Mouse (Mus musculus): ENCODE results near the gene Ccndbp1. TPM values are rescaled to one million over a fixed set of nuclear protein-coding genes. Genes with fewer than 3 reads are reported as not detected.

Ccndbp1 gene
- polyA plus RNA-seq, 1 experiment from 2014 or later: 37.3 TPM

- no peak for ATAC-seq (ENCODE audit: insufficient number of reproducible peaks, low FRiP score, low TSS enrichment, low read depth)
- Histone ChIP-seq H3K9me3 (no peaks in the 10 kb centered on the region), H3K27ac (no peak overlapping the region), H3K4me1 (no peaks in the 10 kb centered on the region), H3K4me2 (no peak overlapping the region), H3K9ac (no peak overlapping the region), H3K36me3 (no peaks in the 10 kb centered on the region), H3K4me3 (no peak overlapping the region), H3K27me3 (no peaks in the 10 kb centered on the region)
- 43% methylated on average over 5 of the region's 5 CpGs for WGBS
These were observed 32.9 kb downstream of the Ccndbp1 start for GRCm38 (mm10) chr2:121041098-121041497.

GRCm38 (mm10) chr2:121045653-121046052 is 37.5 kb downstream of the Ccndbp1 start:
- no peaks in the 10 kb centered on the region for H3K9me3 ChIP-seq

GRCm38 (mm10) chr2:121052176-121052575 is 44.0 kb downstream of the Ccndbp1 start:
- no peak for ATAC-seq (ENCODE audit: insufficient number of reproducible peaks, low FRiP score, low TSS enrichment, low read depth)
- H3K4me2 ChIP-seq: no peak overlapping the region
- no peaks in the 10 kb centered on the region for H3K27me3 ChIP-seq
- H3K4me3 ChIP-seq: no peak overlapping the region
- H3K4me1 ChIP-seq: no peaks in the 10 kb centered on the region
- WGBS: 93% methylated on average over 5 of the region's 5 CpGs
- no peaks in the 10 kb centered on the region for H3K36me3 ChIP-seq
- H3K27ac ChIP-seq: no peak overlapping the region
- no peak overlapping the region for H3K9ac ChIP-seq
- H3K9me3 ChIP-seq: no peaks in the 10 kb centered on the region

More at GRCm38 (mm10) chr2:121045653-121046052, 37.5 kb downstream of the Ccndbp1 start:
- H3K4me1 ChIP-seq: no peaks in the 10 kb centered on the region
- no peak overlapping the region for H3K4me2 ChIP-seq
- 75% methylated on average over 4 of the region's 4 CpGs for WGBS
- no peak overlapping the region for H3K4me3 ChIP-seq
- no peak overlapping the region for H3K27ac ChIP-seq
- no peaks in the 10 kb centered on the region for H3K27me3 ChIP-seq
- H3K36me3 ChIP-seq: no peaks in the 10 kb centered on the region
- no peak for ATAC-seq (ENCODE audit: insufficient number of reproducible peaks, low FRiP score, low TSS enrichment, low read depth)
- no peak overlapping the region for H3K9ac ChIP-seq

- WGBS: 75% methylated on average over 2 of the region's 2 CpGs
- ATAC-seq (ENCODE audit: insufficient number of reproducible peaks, low FRiP score, low TSS enrichment, low read depth): no peak
- Histone ChIP-seq H3K4me3 (no peak overlapping the region), H3K27me3 (no peaks in the 10 kb centered on the region), H3K9ac (no peak overlapping the region), H3K27ac (no peak overlapping the region), H3K36me3 (no peaks in the 10 kb centered on the region), H3K4me1 (no peaks in the 10 kb centered on the region), H3K4me2 (no peak overlapping the region), H3K9me3 (no peaks in the 10 kb centered on the region)
These were observed 45.9 kb downstream of the Ccndbp1 start for GRCm38 (mm10) chr2:121054060-121054459.

- Histone ChIP-seq H3K9me3 (no peaks in the 10 kb centered on the region), H3K4me1 (no peaks in the 10 kb centered on the region), H3K9ac (no peak overlapping the region), H3K4me2 (no peak overlapping the region), H3K27me3 (no peaks in the 10 kb centered on the region), H3K36me3 (no peaks in the 10 kb centered on the region), H3K4me3 (no peak overlapping the region), H3K27ac (no peak overlapping the region)
- no peak for ATAC-seq (ENCODE audit: insufficient number of reproducible peaks, low FRiP score, low TSS enrichment, low read depth)
- 80% methylated on average over 6 of the region's 6 CpGs for WGBS
These were observed 47.7 kb downstream of the Ccndbp1 start for GRCm38 (mm10) chr2:121055915-121056314.

- H3K9me3 ChIP-seq: no peaks in the 10 kb centered on the region
- H3K4me1 ChIP-seq: no peaks in the 10 kb centered on the region
- H3K27ac ChIP-seq: no peak overlapping the region
- no peak for ATAC-seq (ENCODE audit: insufficient number of reproducible peaks, low FRiP score, low TSS enrichment, low read depth)
- no peaks in the 10 kb centered on the region for H3K27me3 ChIP-seq
- H3K36me3 ChIP-seq: no peaks in the 10 kb centered on the region
- H3K4me3 ChIP-seq: no peak overlapping the region
- no peak overlapping the region for H3K9ac ChIP-seq
- WGBS: 62% methylated on average over 6 of the region's 6 CpGs
- no peak overlapping the region for H3K4me2 ChIP-seq
These were observed 49.8 kb downstream of the Ccndbp1 start for GRCm38 (mm10) chr2:121057997-121058396.

- no peak overlapping the region for H3K4me3 ChIP-seq
- H3K27ac ChIP-seq: no peak overlapping the region
- no peaks in the 10 kb centered on the region for H3K36me3 ChIP-seq
- 54% methylated on average over 2 of the region's 2 CpGs for WGBS
- ATAC-seq (ENCODE audit: insufficient number of reproducible peaks, low FRiP score, low TSS enrichment, low read depth): no peak
- H3K4me1 ChIP-seq: no peaks in the 10 kb centered on the region
- no peak overlapping the region for H3K4me2 ChIP-seq
- no peak overlapping the region for H3K9ac ChIP-seq
- H3K27me3 ChIP-seq: no peaks in the 10 kb centered on the region
- H3K9me3 ChIP-seq: no peaks in the 10 kb centered on the region
These were observed 53.1 kb downstream of the Ccndbp1 start for GRCm38 (mm10) chr2:121061315-121061714.

Small RNAs within 50 kb of the gene (microRNA-seq; reads per million reads assigned to microRNA genes)
- gene Gm44325: not detected

Other genes with a start within 250 kb of the Ccndbp1 start
- 4.8 and 6.2 TPM in 2 replicates for gene Cdan1, start 158.3 kb upstream of the Ccndbp1 start, polyA plus RNA-seq (2015; fragmentation: Nextera tagmentation; extraction: Ambion mirVana)
- 2.7 and 3.9 TPM in 2 replicates for gene Ttbk2, start 157.8 kb upstream of the Ccndbp1 start, polyA plus RNA-seq (2015; fragmentation: Nextera tagmentation; extraction: Ambion mirVana)
- gene Ubr1, start 37.7 kb upstream of the Ccndbp1 start, polyA plus RNA-seq (2015; fragmentation: Nextera tagmentation; extraction: Ambion mirVana): 21.8 and 25.5 TPM in 2 replicates
- gene Tmem62, start 31.4 kb upstream of the Ccndbp1 start, polyA plus RNA-seq (2015; fragmentation: Nextera tagmentation; extraction: Ambion mirVana): 2.4 and 2.6 TPM in 2 replicates
- gene Epb42, start 28.7 kb downstream of the Ccndbp1 start, polyA plus RNA-seq (2015; fragmentation: Nextera tagmentation; extraction: Ambion mirVana): 0.47 and 1.0 TPM in 2 replicates
- gene Tgm5, start 77.4 kb downstream of the Ccndbp1 start, polyA plus RNA-seq (2015; fragmentation: Nextera tagmentation; extraction: Ambion mirVana): 0.10 and 0.31 TPM in 2 replicates
- gene Tgm7, start 101.4 kb downstream of the Ccndbp1 start, polyA plus RNA-seq (2015; fragmentation: Nextera tagmentation; extraction: Ambion mirVana): not detected in 2 replicates
- 16.7 and 17.7 TPM in 2 replicates for gene Adal, start 132.0 kb downstream of the Ccndbp1 start, polyA plus RNA-seq (2015; fragmentation: Nextera tagmentation; extraction: Ambion mirVana)
- 19.7 and 21.4 TPM in 2 replicates for gene Lcmt2, start 132.2 kb downstream of the Ccndbp1 start, polyA plus RNA-seq (2015; fragmentation: Nextera tagmentation; extraction: Ambion mirVana)
- gene Tubgcp4, start 162.3 kb downstream of the Ccndbp1 start, polyA plus RNA-seq (2015; fragmentation: Nextera tagmentation; extraction: Ambion mirVana): 48.7 and 48.9 TPM in 2 replicates
- 9.3 and 10.1 TPM in 2 replicates for gene Zscan29, start 162.7 kb downstream of the Ccndbp1 start, polyA plus RNA-seq (2015; fragmentation: Nextera tagmentation; extraction: Ambion mirVana)

Measured in limb, embryonic 15.5 days (tissue).